11 mouse cellular contexts compared by ENCODE assay signal in genomic region chr3:118674121-118674745, GRCm38 (mm10).
DNase-seq lines count a peak whose midpoint lies in the region; ATAC-seq and TF ChIP-seq lines count a peak whose summit lies in the region.
"Had no signal": no experiment of that assay in that cellular context is flagged by ENCODE, and none has a peak within 500 bp of the region (broad histone marks: within the 10 kb centered on the region; RNA-seq: fewer than 3 reads in every experiment).

No protein-coding gene starts in this region.

- H3K36me3 ChIP-seq in forebrain, postnatal 0 days (ENCODE audit: insufficient read depth) = no peaks in the 10 kb centered on the region

- intact Hi-C loops in left cerebral cortex, adult 2 months (cut with DNase I) = loop anchor here (10.0 kb wide), 1 partner anchor 249 kb away; no protein-coding TSS in a partner anchor
- intact Hi-C loops in left cerebral cortex, postnatal 36 days (cut with DNase I) = loop anchor here (10.0 kb wide), 1 partner anchor 239 kb away; no protein-coding TSS in a partner anchor

- H3K9me3 ChIP-seq in forebrain, postnatal 0 days (ENCODE audit: low read length) = no peaks in the 10 kb centered on the region

- H3K4me2 ChIP-seq in forebrain, postnatal 0 days (ENCODE audit: low read depth) = peak overlapping the region; percentile 41

- DNase-seq in left cerebral cortex, adult 2 months (ENCODE audit: extremely low spot score in 1 of 2, low spot score in 2 of 2) = no peak
- DNase-seq in left cerebral cortex, postnatal 36 days (ENCODE audit: low spot score in 2 of 2) = no peak
- peak; percentile 64 for DNase-seq in forebrain, postnatal 0 days
- peak; percentile 52 for DNase-seq in mesoderm, embryonic 11.5 days (ENCODE audit: low read depth, low spot score)
- DNase-seq in telencephalon, adult 2 months (ENCODE audit: low read depth, low spot score) = peak; percentile 53
- no peak for DNase-seq in urinary bladder, postnatal 10 days (ENCODE audit: low spot score)
- no peak for DNase-seq in kidney, adult 9 months
- no peak for DNase-seq in adrenal gland, adult 8-10 months
- DNase-seq: cerebellum, adult 11 months; heart, postnatal 36 days; lung, adult 2 months had no signal

- no peak for TF ChIP-seq CTCF in left cerebral cortex, adult 2 months (IDR thresholded peaks at IDR 0.05)
- no peak for TF ChIP-seq CTCF in forebrain, postnatal 0 days (IDR thresholded peaks at IDR 0.05; ENCODE audit: low read depth)

- H3K27me3 ChIP-seq in forebrain, postnatal 0 days (ENCODE audit: insufficient read depth, low read length) = no peaks in the 10 kb centered on the region

- 11% methylated on average over 10 of the region's 10 CpGs for WGBS in forebrain, postnatal 0 days

- H3K4me1 ChIP-seq in forebrain, postnatal 0 days (ENCODE audit: insufficient read depth) = no peaks in the 10 kb centered on the region

- peak; percentile 62; the same call in 1 of the 2 replicates for ATAC-seq in forebrain, postnatal 0 days

- H3K27ac ChIP-seq in left cerebral cortex, adult 2 months = no peak overlapping the region
- no peak overlapping the region for H3K27ac ChIP-seq in forebrain, postnatal 0 days (ENCODE audit: low read depth, low read length)

- H3K4me3 ChIP-seq in left cerebral cortex, adult 2 months = peak overlapping the region; percentile 44
- peak overlapping the region; percentile 20; the same call in 1 of the 2 replicates for H3K4me3 ChIP-seq in forebrain, postnatal 0 days (ENCODE audit: low read depth, low read length)

- no peak overlapping the region for H3K9ac ChIP-seq in forebrain, postnatal 0 days

Comparison
In these comparisons a context has a peak if more than half of its experiments do, and no peak if none do; other contexts are left out.
1. DNase-seq: peak in forebrain, postnatal 0 days (single experiment), mesoderm, embryonic 11.5 days (single experiment) and telencephalon, adult 2 months (single experiment); none in left cerebral cortex, adult 2 months (0 of 2), left cerebral cortex, postnatal 36 days (0 of 2), urinary bladder, postnatal 10 days (single experiment), kidney, adult 9 months (single experiment) and adrenal gland, adult 8-10 months (single experiment).